Mouse (Mus musculus): ENCODE results near the gene Sag. TPM values are rescaled to one million over a fixed set of nuclear protein-coding genes. Genes with fewer than 3 reads are reported as not detected.
A peak's percentile ranks its signal among the peaks of the same experiment; 100 is the strongest.

Gene Sag
- polyA plus RNA-seq, 1 experiment: 2.0 TPM

GRCm38 (mm10) chr1:87828185-87828584 is 24.7 kb downstream of the Sag start:
- H3K4me3 ChIP-seq (ENCODE audit: control insufficient read depth, insufficient read depth, low read length): peak overlapping the region; percentile 34
- 3% methylated on average over 9 of the region's 9 CpGs for WGBS
- H3K27ac ChIP-seq (ENCODE audit: control insufficient read depth, insufficient read depth, low read length): peak overlapping the region; percentile 100
- H3K36me3 ChIP-seq (ENCODE audit: control insufficient read depth, insufficient read depth, low read length): no peaks in the 10 kb centered on the region
- TF ChIP-seq POLR2A (IDR thresholded peaks at IDR 0.05; ENCODE audit: control insufficient read depth, extremely low read depth, insufficient read depth, low read length, poor library complexity) (peak; percentile 64; the same call in 1 of the 2 replicates), CTCF (IDR thresholded peaks at IDR 0.05; ENCODE audit: borderline replicate concordance, control insufficient read depth, extremely low read depth, insufficient read depth, low read length, poor library complexity) (no peak)
- peaks cover 33% of the 10 kb centered on the region for H3K4me1 ChIP-seq (replicated peaks; ENCODE audit: control insufficient read depth, insufficient read depth, low read length)
- peak; percentile 83 for DNase-seq
- no peaks in the 10 kb centered on the region for H3K27me3 ChIP-seq (ENCODE audit: control insufficient read depth, insufficient read depth, low read length)

- no peak for TF ChIP-seq CTCF (IDR thresholded peaks at IDR 0.05; ENCODE audit: borderline replicate concordance, control insufficient read depth, extremely low read depth, insufficient read depth, low read length, poor library complexity)
- no peak for TF ChIP-seq POLR2A (IDR thresholded peaks at IDR 0.05; ENCODE audit: control insufficient read depth, extremely low read depth, insufficient read depth, low read length, poor library complexity)
- WGBS: 38% methylated on average over 7 of the region's 7 CpGs
- Histone ChIP-seq H3K27ac (ENCODE audit: control insufficient read depth, insufficient read depth, low read length) (peak overlapping the region; percentile 99), H3K4me1 (replicated peaks; ENCODE audit: control insufficient read depth, insufficient read depth, low read length) (peaks cover 37% of the 10 kb centered on the region), H3K36me3 (ENCODE audit: control insufficient read depth, insufficient read depth, low read length) (no peaks in the 10 kb centered on the region), H3K4me3 (ENCODE audit: control insufficient read depth, insufficient read depth, low read length) (no peak overlapping the region), H3K27me3 (ENCODE audit: control insufficient read depth, insufficient read depth, low read length) (no peaks in the 10 kb centered on the region)
- DNase-seq: no peak
Observed at GRCm38 (mm10) chr1:87828926-87829580, 25.6 kb downstream of the Sag start.

GRCm38 (mm10) chr1:87829621-87830211 is 26.2 kb downstream of the Sag start:
- Histone ChIP-seq H3K27me3 (ENCODE audit: control insufficient read depth, insufficient read depth, low read length) (no peaks in the 10 kb centered on the region), H3K27ac (ENCODE audit: control insufficient read depth, insufficient read depth, low read length) (peak overlapping the region; percentile 99), H3K4me3 (ENCODE audit: control insufficient read depth, insufficient read depth, low read length) (no peak overlapping the region), H3K4me1 (replicated peaks; ENCODE audit: control insufficient read depth, insufficient read depth, low read length) (peaks cover 36% of the 10 kb centered on the region), H3K36me3 (ENCODE audit: control insufficient read depth, insufficient read depth, low read length) (no peaks in the 10 kb centered on the region)
- peak; percentile 57 for DNase-seq
- TF ChIP-seq CTCF (IDR thresholded peaks at IDR 0.05; ENCODE audit: borderline replicate concordance, control insufficient read depth, extremely low read depth, insufficient read depth, low read length, poor library complexity) (no peak), POLR2A (IDR thresholded peaks at IDR 0.05; ENCODE audit: control insufficient read depth, extremely low read depth, insufficient read depth, low read length, poor library complexity) (0 out of 2 replicates have a peak, but pooled peaks have one; percentile 24)
- 2% methylated on average over 6 of the region's 6 CpGs for WGBS

- H3K27me3 ChIP-seq (ENCODE audit: control insufficient read depth, insufficient read depth, low read length): no peaks in the 10 kb centered on the region
- WGBS: 87% methylated on average over 1 of the region's 1 CpGs
- no peaks in the 10 kb centered on the region for H3K36me3 ChIP-seq (ENCODE audit: control insufficient read depth, insufficient read depth, low read length)
- TF ChIP-seq POLR2A (IDR thresholded peaks at IDR 0.05; ENCODE audit: control insufficient read depth, extremely low read depth, insufficient read depth, low read length, poor library complexity): no peak
- no peak for TF ChIP-seq CTCF (IDR thresholded peaks at IDR 0.05; ENCODE audit: borderline replicate concordance, control insufficient read depth, extremely low read depth, insufficient read depth, low read length, poor library complexity)
- H3K4me3 ChIP-seq (ENCODE audit: control insufficient read depth, insufficient read depth, low read length): no peak overlapping the region
- peaks cover 24% of the 10 kb centered on the region for H3K4me1 ChIP-seq (replicated peaks; ENCODE audit: control insufficient read depth, insufficient read depth, low read length)
- no peak for DNase-seq
- no peak overlapping the region for H3K27ac ChIP-seq (ENCODE audit: control insufficient read depth, insufficient read depth, low read length)
Observed at GRCm38 (mm10) chr1:87836453-87836852, 33.0 kb downstream of the Sag start.

- 86% methylated on average over 5 of the region's 5 CpGs for WGBS
- Histone ChIP-seq H3K4me3 (ENCODE audit: control insufficient read depth, insufficient read depth, low read length) (no peak overlapping the region), H3K36me3 (ENCODE audit: control insufficient read depth, insufficient read depth, low read length) (no peaks in the 10 kb centered on the region), H3K27ac (ENCODE audit: control insufficient read depth, insufficient read depth, low read length) (no peak overlapping the region), H3K27me3 (ENCODE audit: control insufficient read depth, insufficient read depth, low read length) (no peaks in the 10 kb centered on the region), H3K4me1 (replicated peaks; ENCODE audit: control insufficient read depth, insufficient read depth, low read length) (peaks cover 24% of the 10 kb centered on the region)
- DNase-seq: no peak
- TF ChIP-seq POLR2A (IDR thresholded peaks at IDR 0.05; ENCODE audit: control insufficient read depth, extremely low read depth, insufficient read depth, low read length, poor library complexity): no peak
- no peak for TF ChIP-seq CTCF (IDR thresholded peaks at IDR 0.05; ENCODE audit: borderline replicate concordance, control insufficient read depth, extremely low read depth, insufficient read depth, low read length, poor library complexity)
Observed at GRCm38 (mm10) chr1:87837018-87837417, 33.5 kb downstream of the Sag start.

- H3K36me3 ChIP-seq (ENCODE audit: control insufficient read depth, insufficient read depth, low read length): no peaks in the 10 kb centered on the region
- WGBS: 80% methylated on average over 11 of the region's 11 CpGs
- H3K27ac ChIP-seq (ENCODE audit: control insufficient read depth, insufficient read depth, low read length): no peak overlapping the region
- no peak for DNase-seq
- H3K4me1 ChIP-seq (replicated peaks; ENCODE audit: control insufficient read depth, insufficient read depth, low read length): peaks cover 16% of the 10 kb centered on the region
- no peak for TF ChIP-seq CTCF (IDR thresholded peaks at IDR 0.05; ENCODE audit: borderline replicate concordance, control insufficient read depth, extremely low read depth, insufficient read depth, low read length, poor library complexity)
- H3K27me3 ChIP-seq (ENCODE audit: control insufficient read depth, insufficient read depth, low read length): no peaks in the 10 kb centered on the region
- no peak overlapping the region for H3K4me3 ChIP-seq (ENCODE audit: control insufficient read depth, insufficient read depth, low read length)
Observed at GRCm38 (mm10) chr1:87840411-87841208, 37.1 kb downstream of the Sag start.
